Mouse (Mus musculus): ENCODE measurements at regions not wholly inside any gene's neighbourhood (a gene's known extent, or its start where the extent isn't known, plus 50 kb on each side); places are given as distances from the start of the nearest gene placed in this dataset.

- no peak for TF ChIP-seq POLR2A (IDR thresholded peaks at IDR 0.05; ENCODE audit: low read depth, low read length)
- no peak for TF ChIP-seq CTCF (IDR thresholded peaks at IDR 0.05; ENCODE audit: extremely low read depth, insufficient read depth, insufficient read length, insufficient replicate concordance)
Observed at GRCm38 (mm10) chr11:18722770-18723169, 296.0 kb downstream of the Meis1 start.

Data from spleen, adult 2 months (tissue).